Mouse (Mus musculus) neural tube, embryonic 15.5 days (tissue): ENCODE results near the gene Slc24a3. TPM values are rescaled to one million over a fixed set of nuclear protein-coding genes. Genes with fewer than 3 reads are reported as not detected.

Experiments used
- ATAC-seq: fragments of 200-750 bp; cut with Nextera tagmentation; 2 replicates; pipeline ENCODE4 v1.8.0; 2017; ENCODE audit warnings: mild to moderate bottlenecking, moderate TSS enrichment, moderate library complexity; ENCODE audit not compliant: low FRiP score
- H3K27ac ChIP-seq: fragments of 300-500 bp; sonication (generic); replicated peaks from 2 replicates; pipeline ENCODE4 v1.5.1; 2015; ENCODE audit warnings: mild to moderate bottlenecking, inconsistent platforms
- H3K27me3 ChIP-seq: fragments of 300-500 bp; sonication (generic); replicated peaks from 2 replicates; pipeline ENCODE4 v1.6.1; 2015; ENCODE audit warnings: inconsistent platforms
- H3K36me3 ChIP-seq: fragments of 300-500 bp; sonication (generic); 2 replicates; pipeline ENCODE4 v1.6.1; 2015; ENCODE audit warnings: inconsistent platforms
- H3K4me1 ChIP-seq: fragments of 300-500 bp; sonication (generic); 2 replicates; pipeline ENCODE4 v1.6.1; 2015; ENCODE audit warnings: inconsistent platforms
- H3K4me2 ChIP-seq: fragments of 300-500 bp; sonication (generic); 2 replicates; pipeline ENCODE4 v1.6.1; 2015; ENCODE audit warnings: inconsistent platforms, mild to moderate bottlenecking, moderate library complexity
- H3K4me3 ChIP-seq: fragments of 300-500 bp; sonication (generic); replicated peaks from 2 replicates; pipeline ENCODE4 v1.5.1; 2015; ENCODE audit warnings: mild to moderate bottlenecking, inconsistent platforms
- H3K9ac ChIP-seq: fragments of 300-500 bp; sonication (generic); replicated peaks from 2 replicates; pipeline ENCODE4 v1.6.1; 2015; ENCODE audit warnings: mild to moderate bottlenecking, inconsistent platforms
- H3K9me3 ChIP-seq: fragments of 300-500 bp; sonication (generic); replicated peaks from 2 replicates; pipeline ENCODE4 v1.6.1; 2016; ENCODE audit warnings: inconsistent platforms
- WGBS: fragments of 180-500 bp; shearing (Covaris S2); methylation state at CpG from one replicate; pipeline ENCODE4 v1.1.7; 2015; ENCODE audit warnings: mixed read lengths; 5-methylcytosine and 5-hydroxymethylcytosine counted together
- polyA plus RNA-seq: library from polyadenylated mRNA; unstranded; fragments of >200 nt; fragmentation: Nextera tagmentation; extraction: Ambion mirVana; gene quantifications from 2 replicates; pipeline ENCODE4 v1.2.1, GENCODE M21; 2015

Slc24a3 gene
- 24.6 and 28.9 TPM in 2 replicates for polyA plus RNA-seq

- no peaks in the 10 kb centered on the region for H3K36me3 ChIP-seq
- no peaks in the 10 kb centered on the region for H3K9me3 ChIP-seq
- WGBS = under 1% methylated on average over 47 of the region's 100 CpGs
- peak; percentile 91 for ATAC-seq
- peaks cover 29% of the 10 kb centered on the region for H3K4me1 ChIP-seq
- no peaks in the 10 kb centered on the region for H3K27me3 ChIP-seq
- H3K4me2 ChIP-seq = peak within 1 kb of the TSS; percentile 78
- peak within 1 kb of the TSS; percentile 73 for H3K4me3 ChIP-seq
- peak within 1 kb of the TSS; percentile 78 for H3K9ac ChIP-seq
- H3K27ac ChIP-seq = peak within 1 kb of the TSS; percentile 95
These were observed at the start of gene Slc24a3 for GRCm38 (mm10) chr2:145167664-145168360. Slc24a3 (plus strand) TSS chr2:145167754.

GRCm38 (mm10) chr2:145117762-145118161 is 49.8 kb upstream of the Slc24a3 start:
- H3K27ac ChIP-seq = no peak overlapping the region
- H3K4me3 ChIP-seq = no peak overlapping the region
- no peak overlapping the region for H3K9ac ChIP-seq
- no peak for ATAC-seq
- H3K27me3 ChIP-seq = no peaks in the 10 kb centered on the region
- H3K4me2 ChIP-seq = no peak overlapping the region
- H3K4me1 ChIP-seq = peaks cover 7% of the 10 kb centered on the region
- 92% methylated on average over 5 of the region's 5 CpGs for WGBS
- no peaks in the 10 kb centered on the region for H3K9me3 ChIP-seq
- H3K36me3 ChIP-seq = no peaks in the 10 kb centered on the region

- H3K9me3 ChIP-seq = no peaks in the 10 kb centered on the region
- H3K9ac ChIP-seq = no peak overlapping the region
- no peak overlapping the region for H3K4me2 ChIP-seq
- H3K27me3 ChIP-seq = no peaks in the 10 kb centered on the region
- no peak overlapping the region for H3K4me3 ChIP-seq
- no peak overlapping the region for H3K27ac ChIP-seq
- WGBS = 86% methylated on average over 3 of the region's 3 CpGs
- ATAC-seq = no peak
- no peaks in the 10 kb centered on the region for H3K36me3 ChIP-seq
- H3K4me1 ChIP-seq = no peaks in the 10 kb centered on the region
These were observed 39.8 kb upstream of the Slc24a3 start for GRCm38 (mm10) chr2:145127747-145128146.

- Histone ChIP-seq H3K4me3 (no peak overlapping the region), H3K27ac (no peak overlapping the region), H3K9me3 (no peaks in the 10 kb centered on the region), H3K9ac (no peak overlapping the region), H3K36me3 (no peaks in the 10 kb centered on the region), H3K4me1 (0 out of 2 replicates have a peak, but pooled peaks cover 4% of the 10 kb centered on the region), H3K27me3 (no peaks in the 10 kb centered on the region), H3K4me2 (no peak overlapping the region)
- ATAC-seq = no peak
- WGBS = 75% methylated on average over 4 of the region's 4 CpGs
These were observed 30.8 kb upstream of the Slc24a3 start for GRCm38 (mm10) chr2:145136625-145137291.

GRCm38 (mm10) chr2:145150407-145150806 is 17.1 kb upstream of the Slc24a3 start:
- Histone ChIP-seq H3K4me3 (no peak overlapping the region), H3K36me3 (no peaks in the 10 kb centered on the region), H3K27ac (no peak overlapping the region), H3K27me3 (no peaks in the 10 kb centered on the region), H3K9ac (no peak overlapping the region), H3K9me3 (no peaks in the 10 kb centered on the region), H3K4me1 (no peaks in the 10 kb centered on the region), H3K4me2 (no peak overlapping the region)
- ATAC-seq = no peak
- 79% methylated on average over 1 of the region's 1 CpGs for WGBS

GRCm38 (mm10) chr2:145150821-145151220 is 16.7 kb upstream of the Slc24a3 start:
- Histone ChIP-seq H3K27me3 (no peaks in the 10 kb centered on the region), H3K9me3 (no peaks in the 10 kb centered on the region), H3K27ac (no peak overlapping the region), H3K36me3 (no peaks in the 10 kb centered on the region), H3K4me1 (no peaks in the 10 kb centered on the region), H3K4me3 (no peak overlapping the region), H3K4me2 (no peak overlapping the region), H3K9ac (no peak overlapping the region)
- no peak for ATAC-seq
- WGBS = 81% methylated on average over 3 of the region's 3 CpGs

- H3K9me3 ChIP-seq = no peaks in the 10 kb centered on the region
- 89% methylated on average over 1 of the region's 1 CpGs for WGBS
- no peak for ATAC-seq
These were observed 15.3 kb upstream of the Slc24a3 start for GRCm38 (mm10) chr2:145152281-145152680.

GRCm38 (mm10) chr2:145158972-145159371 is 8.6 kb upstream of the Slc24a3 start:
- no peaks in the 10 kb centered on the region for H3K27me3 ChIP-seq
- WGBS = 92% methylated on average over 1 of the region's 1 CpGs
- no peak overlapping the region for H3K4me3 ChIP-seq
- no peaks in the 10 kb centered on the region for H3K9me3 ChIP-seq
- no peak overlapping the region for H3K27ac ChIP-seq
- no peaks in the 10 kb centered on the region for H3K4me1 ChIP-seq
- no peak overlapping the region for H3K9ac ChIP-seq
- no peaks in the 10 kb centered on the region for H3K36me3 ChIP-seq
- no peak overlapping the region for H3K4me2 ChIP-seq
- ATAC-seq = no peak

More at GRCm38 (mm10) chr2:145152281-145152680, 15.3 kb upstream of the Slc24a3 start:
- Histone ChIP-seq H3K4me2 (no peak overlapping the region), H3K4me1 (no peaks in the 10 kb centered on the region), H3K9ac (no peak overlapping the region), H3K4me3 (no peak overlapping the region), H3K36me3 (no peaks in the 10 kb centered on the region), H3K27me3 (no peaks in the 10 kb centered on the region), H3K27ac (no peak overlapping the region)

- H3K4me2 ChIP-seq = no peak overlapping the region
- no peaks in the 10 kb centered on the region for H3K27me3 ChIP-seq
- H3K27ac ChIP-seq = no peak overlapping the region
- H3K9me3 ChIP-seq = no peaks in the 10 kb centered on the region
- ATAC-seq = no peak; the same call in 1 of the 2 replicates
- WGBS = 31% methylated on average over 12 of the region's 12 CpGs
- H3K9ac ChIP-seq = no peak overlapping the region
- H3K4me1 ChIP-seq = no peaks in the 10 kb centered on the region
- H3K4me3 ChIP-seq = no peak overlapping the region
- no peaks in the 10 kb centered on the region for H3K36me3 ChIP-seq
These were observed 6.4 kb upstream of the Slc24a3 start for GRCm38 (mm10) chr2:145161046-145161700.

GRCm38 (mm10) chr2:145164086-145164485 is 3.5 kb upstream of the Slc24a3 start:
- H3K27ac ChIP-seq = no peak overlapping the region
- H3K9ac ChIP-seq = no peak overlapping the region
- 84% methylated on average over 5 of the region's 5 CpGs for WGBS
- no peaks in the 10 kb centered on the region for H3K36me3 ChIP-seq
- no peak overlapping the region for H3K4me3 ChIP-seq
- no peak for ATAC-seq
- no peaks in the 10 kb centered on the region for H3K9me3 ChIP-seq
- H3K27me3 ChIP-seq = no peaks in the 10 kb centered on the region
- peaks cover 13% of the 10 kb centered on the region for H3K4me1 ChIP-seq
- no peak overlapping the region for H3K4me2 ChIP-seq

GRCm38 (mm10) chr2:145164562-145164961 is 3.0 kb upstream of the Slc24a3 start:
- H3K27ac ChIP-seq = no peak overlapping the region
- H3K4me2 ChIP-seq = no peak overlapping the region
- H3K9ac ChIP-seq = no peak overlapping the region
- H3K27me3 ChIP-seq = no peaks in the 10 kb centered on the region
- no peaks in the 10 kb centered on the region for H3K36me3 ChIP-seq
- H3K4me3 ChIP-seq = no peak overlapping the region
- WGBS = 65% methylated on average over 4 of the region's 4 CpGs
- H3K4me1 ChIP-seq = peaks cover 18% of the 10 kb centered on the region
- H3K9me3 ChIP-seq = no peaks in the 10 kb centered on the region
- ATAC-seq = no peak

- no peak overlapping the region for H3K27ac ChIP-seq
- H3K36me3 ChIP-seq = no peaks in the 10 kb centered on the region
- H3K4me1 ChIP-seq = peaks cover 23% of the 10 kb centered on the region
- no peak overlapping the region for H3K9ac ChIP-seq
- H3K27me3 ChIP-seq = no peaks in the 10 kb centered on the region
- no peak for ATAC-seq
- WGBS = 92% methylated on average over 3 of the region's 3 CpGs
- H3K4me2 ChIP-seq = no peak overlapping the region
- no peak overlapping the region for H3K4me3 ChIP-seq
- H3K9me3 ChIP-seq = no peaks in the 10 kb centered on the region
These were observed 2.5 kb upstream of the Slc24a3 start for GRCm38 (mm10) chr2:145165076-145165475.
